In the genomic region with DNA sequence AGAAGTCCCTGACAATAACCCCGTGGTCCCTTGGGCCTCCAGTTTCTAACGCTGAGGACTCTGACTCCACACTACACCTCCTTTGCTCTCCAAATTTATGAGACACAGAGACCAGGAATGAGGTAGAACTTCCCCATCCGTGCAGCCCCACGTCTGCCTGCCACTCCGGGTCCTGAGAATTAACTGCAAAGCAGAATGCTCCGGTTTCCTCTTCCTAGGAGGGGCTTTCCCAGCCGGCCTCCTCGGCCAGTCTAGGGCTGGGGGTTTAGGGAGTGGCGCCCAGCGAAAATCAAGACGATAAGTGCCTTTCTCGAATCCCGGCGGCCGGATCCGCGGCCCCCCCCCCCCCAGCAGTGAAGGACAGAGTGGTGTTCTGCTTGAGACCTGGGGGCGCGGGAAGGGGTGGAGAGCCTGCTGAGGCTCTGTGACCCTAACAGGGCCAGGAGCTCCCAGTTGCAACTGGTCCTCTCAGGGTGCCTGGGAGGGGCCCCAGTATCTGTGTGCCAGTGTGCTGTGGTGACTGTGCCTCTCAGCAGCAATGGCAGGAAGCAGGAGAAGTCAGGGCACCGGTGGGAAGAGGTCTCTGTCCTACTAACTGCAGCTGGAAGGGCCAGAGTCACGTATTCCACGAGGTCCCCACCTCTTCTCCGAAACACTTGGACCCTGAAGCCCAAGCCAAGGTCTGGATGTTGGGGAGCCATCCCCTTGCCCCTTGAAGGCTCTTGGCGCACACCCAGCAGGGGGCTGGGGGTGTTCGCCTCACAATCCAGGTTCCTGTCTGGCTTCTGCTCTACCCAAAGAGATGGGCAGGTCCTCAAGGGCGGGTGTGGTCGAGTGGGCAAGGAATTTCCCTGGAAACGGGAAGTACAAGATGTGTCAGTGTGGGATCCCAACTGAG, we compare ENCODE assay signal across 7 mouse cellular contexts. TPM values are rescaled to one million over a fixed set of nuclear protein-coding genes. Genes with fewer than 3 reads are reported as not detected.
DNase-seq lines count a peak whose midpoint lies in the region; ATAC-seq and TF ChIP-seq lines count a peak whose summit lies in the region.

No protein-coding gene starts in this region.

- no peak overlapping the region for H3K27ac ChIP-seq in CH12.LX (ENCODE audit: insufficient read depth, low read depth)
- 0 out of 2 replicates have a peak overlapping the region, but pooled peaks have one; percentile 15 for H3K27ac ChIP-seq in brown adipose tissue, adult 24 weeks (replicated peaks; ENCODE audit: low read depth, low read length)
- no peak overlapping the region for H3K27ac ChIP-seq in hindbrain, embryonic 12.5 days
- peak overlapping the region; percentile 29; the same call in 1 of the 2 replicates for H3K27ac ChIP-seq in liver, embryonic 13.5 days

- no peak overlapping the region for H3K9ac ChIP-seq in CH12.LX (ENCODE audit: insufficient read depth, low read depth)
- peak overlapping the region; percentile 49; the same call in 1 of the 2 replicates for H3K9ac ChIP-seq in hindbrain, embryonic 12.5 days
- H3K9ac ChIP-seq in liver, embryonic 13.5 days, result no peak overlapping the region

- TF ChIP-seq RAD21 in CH12.LX (IDR thresholded peaks at IDR 0.05; ENCODE audit: low read depth, low read length), result no peak

- dilution Hi-C loops in CH12.LX (cut with MboI; ENCODE audit: extremely low pct_ligation_motif_present, extremely low pct_unique_long_range_greater_than_20kb, low sequenced_read_pairs), result no loop called here

- H3K36me3 ChIP-seq in CH12.LX (replicated peaks in 1 of 2; ENCODE audit: control insufficient read depth in 1 of 2, insufficient read depth in 1 of 2, low read length in 1 of 2), result no peaks in the 10 kb centered on the region
- no peaks in the 10 kb centered on the region for H3K36me3 ChIP-seq in hindbrain, embryonic 12.5 days
- H3K36me3 ChIP-seq in liver, embryonic 13.5 days, result no peaks in the 10 kb centered on the region

- in situ Hi-C loops in CH12.LX (cut with MboI; ENCODE audit: low pct_ligation_motif_present, low pct_unique_long_range_greater_than_20kb, low sequenced_read_pairs), result loop anchor here (25.0 kb wide), 1 partner anchor 298 kb away; the partner anchor contains the start of gene Def6

- no peak overlapping the region for H3K4me3 ChIP-seq in CH12.LX (replicated peaks in 1 of 3; ENCODE audit: low read depth in 2 of 3, low read length in 2 of 3, poor library complexity in 1 of 3)
- peak overlapping the region; percentile 5; the same call in 1 of the 2 replicates for H3K4me3 ChIP-seq in brown adipose tissue, adult 24 weeks (ENCODE audit: insufficient read depth, low read depth, low read length)
- no peak overlapping the region for H3K4me3 ChIP-seq in hindbrain, embryonic 12.5 days
- no peak overlapping the region for H3K4me3 ChIP-seq in liver, embryonic 13.5 days (replicated peaks)

- H3K4me2 ChIP-seq in CH12.LX (ENCODE audit: insufficient read depth, low read depth, poor library complexity, severe bottlenecking), result peak overlapping the region; percentile 34; the same call in 1 of the 2 replicates
- H3K4me2 ChIP-seq in hindbrain, embryonic 12.5 days (replicated peaks), result peak overlapping the region; percentile 44
- H3K4me2 ChIP-seq in liver, embryonic 13.5 days, result peak overlapping the region; percentile 41

- no peak for TF ChIP-seq POLR2A in CH12.LX (IDR thresholded peaks at IDR 0.05; ENCODE audit: low read depth, low read length)

- WGBS in hindbrain, embryonic 12.5 days, result 6% methylated on average over 27 of the region's 28 CpGs
- WGBS in liver, embryonic 13.5 days (ENCODE audit: insufficient replicate concordance), result 6% methylated on average over 28 of the region's 28 CpGs

- ATAC-seq in hindbrain, embryonic 12.5 days (ENCODE audit: low FRiP score), result no peak
- no peak for ATAC-seq in liver, embryonic 13.5 days (ENCODE audit: low read depth)

- no peaks in the 10 kb centered on the region for H3K27me3 ChIP-seq in CH12.LX (replicated peaks)
- H3K27me3 ChIP-seq in hindbrain, embryonic 12.5 days, result peaks cover 15% of the 10 kb centered on the region
- peaks cover 32% of the 10 kb centered on the region for H3K27me3 ChIP-seq in liver, embryonic 13.5 days

- no peaks in the 10 kb centered on the region for H3K79me2 ChIP-seq in CH12.LX (replicated peaks; ENCODE audit: control insufficient read depth, extremely low read depth, insufficient read depth, poor library complexity, severe bottlenecking)

- DNase-seq in CH12.LX (ENCODE audit: extremely low read depth), result no peak
- no peak for DNase-seq in liver, embryonic 13.5 days
- peak; percentile 58 for DNase-seq in testis, postnatal 10 days (ENCODE audit: low spot score)
- DNase-seq in layer of hippocampus, postnatal 14 days (ENCODE audit: low spot score in 2 of 2), result no peak
- DNase-seq in adrenal gland, postnatal 10 days, result no peak

- TF ChIP-seq CTCF in CH12.LX (conservative IDR thresholded peaks at IDR 0.05 in 1 of 2, IDR thresholded peaks at IDR 0.05 in 1 of 2; ENCODE audit: low read depth in 2 of 2, low read length in 2 of 2), result no peak

- H3K9me3 ChIP-seq in CH12.LX (replicated peaks; ENCODE audit: low read length), result no peaks in the 10 kb centered on the region
- H3K9me3 ChIP-seq in hindbrain, embryonic 12.5 days (replicated peaks), result no peaks in the 10 kb centered on the region
- H3K9me3 ChIP-seq in liver, embryonic 13.5 days (replicated peaks), result no peaks in the 10 kb centered on the region

- peaks cover 14 to 56% of the 10 kb centered on the region in 2 experiments for H3K4me1 ChIP-seq in CH12.LX (ENCODE audit: control insufficient read depth in 1 of 2, insufficient read depth in 2 of 2)
- H3K4me1 ChIP-seq in brown adipose tissue, adult 24 weeks (ENCODE audit: control insufficient read depth, insufficient read depth, insufficient read length, low read length), result peaks cover 22% of the 10 kb centered on the region
- H3K4me1 ChIP-seq in hindbrain, embryonic 12.5 days, result peaks cover 29% of the 10 kb centered on the region
- peaks cover 47% of the 10 kb centered on the region for H3K4me1 ChIP-seq in liver, embryonic 13.5 days (replicated peaks)

- no peak for TF ChIP-seq EP300 in CH12.LX (IDR thresholded peaks at IDR 0.05; ENCODE audit: low read length)

TF ChIP-seq in CH12.LX, 34 proteins besides CTCF, POLR2A, EP300 and RAD21:
- TF ChIP-seq ELF1 (IDR thresholded peaks at IDR 0.05; ENCODE audit: low read depth, low read length) (no peak), E2F4 (IDR thresholded peaks at IDR 0.05; ENCODE audit: insufficient replicate concordance, low read depth, low read length) (no peak), ZC3H11A (IDR thresholded peaks at IDR 0.05; ENCODE audit: low read depth, low read length) (no peak), TCF12 (IDR thresholded peaks at IDR 0.05; ENCODE audit: low read depth, low read length) (0 out of 2 replicates have a peak, but pooled peaks have one; percentile 7)

RNA-seq across cellular contexts. Expression of gene Fkbp5, which starts 6.6 kb away (rescaled TPM):
- total RNA-seq in CH12.LX (2012; rRNA removed) (14.4 and 17.5 TPM in 2 replicates), CH12.LX (2014; rRNA removed) (21.5 and 22.6 TPM in 2 replicates)
- polyA plus RNA-seq in CH12.LX (2012; ENCODE audit: insufficient read length, low read depth), result 31.4 and 35.3 TPM in 2 replicates
- polyA plus RNA-seq in brown adipose tissue, adult 24 weeks (2012; ENCODE audit: insufficient read depth, insufficient read length, missing spikeins), result 3.9 and 4.1 TPM in 2 replicates
- polyA plus RNA-seq in hindbrain, embryonic 12.5 days (2016; fragmentation: Nextera tagmentation; extraction: Ambion mirVana), result 28.3 and 32.6 TPM in 2 replicates
- polyA plus RNA-seq in liver, embryonic 13.5 days (2015; fragmentation: Nextera tagmentation; extraction: Ambion mirVana), result 10.8 and 12.0 TPM in 2 replicates
- total RNA-seq in layer of hippocampus, postnatal 14 days (2021), result 10 to 100 TPM; 65.4 to 78.1 TPM
- total RNA-seq in adrenal gland, postnatal 10 days (2021), result 10 to 100 TPM; 55.4 to 95.1 TPM

RNA-seq across cellular contexts. Expression of gene Armc12, which starts 19.9 kb away (rescaled TPM):
- total RNA-seq in CH12.LX (2012; rRNA removed) (not detected in 2 replicates), CH12.LX (2014; rRNA removed) (not detected in 2 replicates)
- not detected in 2 replicates for polyA plus RNA-seq in CH12.LX (2012; ENCODE audit: insufficient read length, low read depth)
- polyA plus RNA-seq in brown adipose tissue, adult 24 weeks (2012; ENCODE audit: insufficient read depth, insufficient read length, missing spikeins), result not detected in 2 replicates
- not detected in 2 replicates for polyA plus RNA-seq in hindbrain, embryonic 12.5 days (2016; fragmentation: Nextera tagmentation; extraction: Ambion mirVana)
- not detected in 2 replicates for polyA plus RNA-seq in liver, embryonic 13.5 days (2015; fragmentation: Nextera tagmentation; extraction: Ambion mirVana)
- total RNA-seq in layer of hippocampus, postnatal 14 days (2021), result not detected
- total RNA-seq in adrenal gland, postnatal 10 days (2021), result not detected

RNA-seq across cellular contexts. Expression of gene Clpsl2, which starts 38.5 kb away (rescaled TPM):
- not detected in 2 replicates for total RNA-seq in CH12.LX (2012; rRNA removed)
- not detected in 2 replicates for total RNA-seq in CH12.LX (2014; rRNA removed)
- polyA plus RNA-seq in CH12.LX (2012; ENCODE audit: insufficient read length, low read depth), result not detected in 2 replicates
- not detected in 2 replicates for polyA plus RNA-seq in brown adipose tissue, adult 24 weeks (2012; ENCODE audit: insufficient read depth, insufficient read length, missing spikeins)
- polyA plus RNA-seq in hindbrain, embryonic 12.5 days (2016; fragmentation: Nextera tagmentation; extraction: Ambion mirVana), result not detected in 2 replicates
- polyA plus RNA-seq in liver, embryonic 13.5 days (2015; fragmentation: Nextera tagmentation; extraction: Ambion mirVana), result not detected in 2 replicates
- total RNA-seq in layer of hippocampus, postnatal 14 days (2021), result not detected
- total RNA-seq in adrenal gland, postnatal 10 days (2021), result not detected

RNA-seq across cellular contexts. Expression of gene Clps, which starts 49.9 kb away (rescaled TPM):
- total RNA-seq in CH12.LX (2012; rRNA removed) (not detected in 2 replicates), CH12.LX (2014; rRNA removed) (not detected in 2 replicates)
- polyA plus RNA-seq in CH12.LX (2012; ENCODE audit: insufficient read length, low read depth), result not detected in 2 replicates
- not detected in 2 replicates for polyA plus RNA-seq in brown adipose tissue, adult 24 weeks (2012; ENCODE audit: insufficient read depth, insufficient read length, missing spikeins)
- not detected in 2 replicates for polyA plus RNA-seq in hindbrain, embryonic 12.5 days (2016; fragmentation: Nextera tagmentation; extraction: Ambion mirVana)
- polyA plus RNA-seq in liver, embryonic 13.5 days (2015; fragmentation: Nextera tagmentation; extraction: Ambion mirVana), result 3.2 and 3.4 TPM in 2 replicates
- total RNA-seq in layer of hippocampus, postnatal 14 days (2021), result not detected
- not detected for total RNA-seq in adrenal gland, postnatal 10 days (2021)

Comparison
In these comparisons a context has a peak if more than half of its experiments do, and no peak if none do; other contexts are left out.
1. H3K27ac ChIP-seq: peak in brown adipose tissue, adult 24 weeks (single experiment) and liver, embryonic 13.5 days (single experiment); none in CH12.LX (single experiment) and hindbrain, embryonic 12.5 days (single experiment).
2. Peak in every context shown above with its lines, with median percentiles within 50 percentile points of each other: H3K4me2 ChIP-seq.